Mouse (Mus musculus) natural killer cell, adult 2 months (primary cell): ENCODE data around the gene Paxx.

Experiments used
- DNase-seq, 2 experiments: peaks; one replicate each; pipeline ENCODE4 v3.0.0; 2022; ENCODE audit warnings: low spot score in 2 of 2

The Paxx gene

GRCm38 (mm10) chr2:25408908-25409307, 52.0 kb downstream of the Paxx start:
- no peak for DNase-seq
